Mouse (Mus musculus): ENCODE results near the gene Pla1a.

GRCm38 (mm10) chr16:38469437-38469836 lies 36.5 kb upstream of the Pla1a start:
- TF ChIP-seq CTCF (IDR thresholded peaks at IDR 0.05) (no peak), EP300 (IDR thresholded peaks at IDR 0.05) (no peak)

All from lung, postnatal 0 days (tissue).